Mouse (Mus musculus) E14TG2a.4 (cell line): ENCODE measurements around the gene Gcn1l1.

Experiments used
- CTCF ChIP-seq: conservative IDR thresholded peaks from 2 replicates; pipeline ENCODE4 v1.5.1; 2014; ENCODE audit warnings: low read length
- NANOG ChIP-seq: IDR thresholded peaks from 2 replicates; pipeline ENCODE4 v1.6.1; 2014; ENCODE audit warnings: borderline replicate concordance, low read length, mixed read lengths
- POU5F1 ChIP-seq: IDR thresholded peaks from 2 replicates; pipeline ENCODE4 v1.6.1; 2014; ENCODE audit warnings: low read length, borderline replicate concordance

- TF ChIP-seq CTCF (no peak), POU5F1 (no peak), NANOG (no peak)
Observed at GRCm38 (mm10) chr5:115525943-115526342, 39.1 kb upstream of the Gcn1l1 start.
